Mouse (Mus musculus) cerebral cortex, adult 2 months (tissue): Measurements from ENCODE around the gene Elf1.

ENCODE experiments used
- WGBS: fragments of 180-500 bp; shearing (Covaris S2); methylation state at CpG from one replicate; pipeline ENCODE4 v1.1.7; 2018; 5-methylcytosine and 5-hydroxymethylcytosine counted together

The Elf1 gene

DNA sequence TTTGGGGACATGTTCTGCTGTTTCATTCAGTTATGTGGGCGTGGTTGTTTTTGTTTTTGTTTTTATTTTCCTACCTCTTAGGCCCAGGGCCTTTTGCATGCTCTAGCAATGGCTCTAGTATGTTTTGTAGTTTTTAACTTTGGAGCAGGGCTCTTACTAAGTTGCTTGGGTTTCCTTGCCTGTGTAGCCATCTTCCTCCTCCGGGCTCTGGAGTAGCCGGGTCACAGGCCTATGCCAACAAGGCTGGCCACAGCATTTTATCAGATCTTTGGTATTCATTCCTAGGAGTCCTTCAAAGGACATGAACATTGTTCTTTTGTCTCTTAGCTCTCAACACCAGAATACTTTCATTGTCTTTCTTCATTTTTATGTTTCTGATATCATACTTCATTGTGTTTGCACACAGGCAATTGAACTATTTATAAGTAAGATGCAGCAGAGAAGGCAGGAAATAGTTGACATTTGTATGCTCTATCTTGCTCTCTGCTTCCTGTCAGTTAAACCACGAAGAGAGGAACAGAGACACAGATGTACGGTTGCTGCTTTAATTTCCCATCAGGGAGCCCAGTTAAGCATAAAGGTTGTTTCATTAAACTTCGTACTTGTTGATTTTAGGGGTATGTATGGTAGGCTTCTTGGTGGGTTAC lies 40.6 kb downstream of the Elf1 start:
- 67% methylated on average over 6 of the region's 6 CpGs for WGBS

DNA sequence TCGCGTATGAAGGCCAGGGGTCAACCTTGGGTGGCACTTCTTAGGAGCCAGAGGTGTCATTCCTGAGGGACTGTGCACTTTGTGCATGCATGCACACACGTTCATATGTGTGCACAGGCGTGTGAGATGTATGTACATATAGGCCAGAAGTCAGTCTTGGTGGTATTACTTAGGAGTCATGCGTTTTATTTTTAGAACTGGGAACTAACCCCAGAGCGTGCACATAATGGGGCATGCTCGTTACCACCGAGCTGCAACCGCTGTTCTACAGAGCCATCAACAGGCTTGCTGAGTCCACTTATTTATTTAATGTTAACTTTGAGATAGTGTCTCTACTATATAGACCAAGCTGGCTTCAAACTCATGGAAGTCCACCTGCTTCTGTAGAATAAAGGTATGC lies 41.4 kb downstream of the Elf1 start:
- 88% methylated on average over 9 of the region's 9 CpGs for WGBS

DNA sequence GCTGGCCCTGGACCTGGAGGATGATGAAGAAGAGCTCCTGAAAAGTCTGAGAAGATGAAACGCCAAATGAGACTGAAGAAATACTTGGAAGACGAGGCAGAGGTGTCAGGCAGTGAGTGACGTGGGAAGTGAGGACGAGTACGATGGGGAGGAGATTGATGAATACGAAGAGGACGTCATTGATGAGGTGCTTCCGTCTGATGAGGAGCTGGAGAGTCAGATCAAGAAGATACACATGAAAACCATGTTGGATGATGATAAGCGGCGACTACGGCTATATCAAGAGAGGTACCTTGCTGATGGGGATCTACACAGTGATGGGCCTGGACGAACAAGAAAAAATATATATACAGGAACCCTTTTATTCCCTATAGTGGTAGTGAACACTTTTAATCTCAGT lies 45.1 kb downstream of the Elf1 start:
- 95% methylated on average over 12 of the region's 12 CpGs for WGBS

DNA sequence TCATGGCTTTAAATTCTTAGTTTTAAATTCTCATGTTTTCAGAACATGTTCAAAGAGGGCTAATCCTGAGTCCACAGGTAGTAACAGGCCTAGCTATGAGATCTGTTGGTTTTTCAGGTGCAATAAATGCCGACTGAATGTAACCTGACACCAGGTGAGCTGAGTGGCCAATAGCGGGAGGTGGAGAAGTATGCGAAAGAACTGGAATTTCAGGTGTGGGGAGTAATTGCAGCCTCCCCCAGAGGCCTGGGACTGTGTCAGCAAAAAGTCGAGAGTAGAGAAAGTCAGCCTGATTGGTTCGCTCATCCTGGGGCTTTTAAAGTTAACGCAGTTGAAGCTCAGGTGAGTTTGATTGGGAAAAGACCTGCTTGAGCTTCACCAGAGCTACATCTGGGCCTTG lies 46.7 kb downstream of the Elf1 start:
- WGBS: 85% methylated on average over 6 of the region's 6 CpGs

DNA sequence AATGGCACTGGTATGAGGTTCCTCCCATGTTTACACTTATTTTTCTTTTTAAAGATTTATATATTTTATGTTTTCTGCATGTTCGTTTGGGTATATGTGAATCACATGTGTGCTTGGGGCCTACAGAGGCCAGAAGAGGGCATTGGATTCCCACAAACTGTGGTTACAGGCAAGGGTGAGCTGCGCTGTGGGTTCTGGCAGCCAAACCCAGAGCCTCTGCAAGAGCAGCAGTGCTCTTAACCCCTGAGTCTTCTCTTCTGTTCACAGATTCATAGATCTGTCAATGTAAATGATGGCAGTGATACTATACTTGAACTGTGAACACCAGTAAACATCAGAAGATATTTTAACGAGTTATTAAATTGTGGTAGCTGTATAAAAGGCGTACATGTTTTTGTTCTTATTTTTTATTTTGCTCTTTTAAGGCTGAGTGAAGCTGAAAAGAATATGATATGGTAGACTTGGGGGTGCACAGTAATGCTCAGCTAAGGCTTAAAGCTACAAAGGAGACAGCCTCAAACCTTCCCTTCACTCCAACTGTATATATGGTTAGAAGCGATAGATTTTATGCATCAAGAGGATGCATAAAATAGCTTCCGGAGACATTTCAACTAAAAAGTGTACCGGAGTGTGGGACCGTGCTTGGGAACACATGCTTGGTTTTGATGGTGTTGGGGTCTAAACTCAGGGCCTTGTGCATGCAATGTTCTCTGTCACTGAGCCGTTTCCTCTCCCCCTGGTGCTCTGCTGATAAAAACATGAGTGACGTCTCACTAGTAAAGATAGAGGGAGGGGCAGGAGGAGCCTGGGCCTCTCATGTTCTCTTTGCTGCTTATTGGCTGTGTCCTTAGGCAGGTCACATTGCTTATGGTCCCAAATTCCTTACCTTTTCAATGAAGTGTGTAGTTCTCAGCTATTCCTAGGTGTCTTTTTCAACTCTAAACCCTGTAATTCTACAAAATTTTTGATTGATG lies 48.9 kb downstream of the Elf1 start:
- 86% methylated on average over 10 of the region's 10 CpGs for WGBS

DNA sequence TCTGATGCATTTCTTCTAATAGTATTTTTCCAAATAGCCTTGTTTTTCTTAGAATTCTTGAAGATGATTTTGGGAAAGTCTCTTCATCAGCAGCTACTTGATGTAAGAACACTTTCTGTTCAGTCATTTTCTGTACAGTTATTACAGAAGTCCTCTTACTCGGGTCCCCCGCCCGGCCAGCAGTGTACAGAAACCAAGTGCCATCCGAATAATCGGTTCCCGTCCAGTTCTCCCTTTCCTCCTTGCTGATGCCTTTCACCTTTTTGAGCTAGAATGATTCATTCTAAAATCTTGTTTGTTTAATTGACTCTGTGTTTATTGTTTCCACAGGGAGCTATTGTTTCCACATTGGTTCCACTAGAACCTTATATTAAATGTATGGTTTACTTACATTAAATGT lies 49.8 kb downstream of the Elf1 start:
- WGBS: 90% methylated on average over 6 of the region's 6 CpGs

DNA sequence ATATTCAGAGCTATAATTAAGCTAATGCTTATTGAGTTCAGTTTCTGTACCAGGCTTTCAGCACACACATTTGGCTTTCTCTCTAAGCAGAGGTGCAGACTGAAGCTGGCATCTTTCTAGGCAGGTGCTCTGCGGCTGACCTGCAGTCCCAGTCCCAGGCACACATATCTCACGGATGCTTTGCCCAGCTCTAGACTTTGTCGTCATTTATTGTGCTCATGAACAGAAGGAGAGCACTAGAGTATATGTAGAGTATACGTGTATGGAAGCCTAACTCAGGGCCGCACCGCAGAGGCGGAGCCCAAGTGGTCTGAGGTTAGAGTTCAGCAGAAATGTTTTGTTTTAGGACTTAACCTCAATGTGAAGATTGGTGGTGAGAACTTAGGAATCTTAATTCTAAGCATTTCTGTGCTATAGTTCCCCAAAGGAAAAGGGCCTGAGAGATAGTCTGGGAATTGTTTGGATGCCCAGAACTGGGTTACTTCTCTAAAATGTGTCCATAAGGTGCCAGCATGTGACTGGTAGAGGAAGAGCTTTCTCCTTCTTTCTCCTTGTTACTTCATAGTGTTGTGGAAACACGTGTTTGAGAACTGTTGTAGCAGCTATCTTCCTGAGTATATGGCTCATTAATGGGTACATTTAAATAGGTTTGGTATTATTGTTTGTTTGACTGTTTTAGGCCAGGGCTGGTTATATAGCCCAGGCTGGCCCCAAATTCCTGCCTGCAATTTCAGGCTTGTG lies 51.2 kb downstream of the Elf1 start:
- WGBS: 89% methylated on average over 8 of the region's 8 CpGs

DNA sequence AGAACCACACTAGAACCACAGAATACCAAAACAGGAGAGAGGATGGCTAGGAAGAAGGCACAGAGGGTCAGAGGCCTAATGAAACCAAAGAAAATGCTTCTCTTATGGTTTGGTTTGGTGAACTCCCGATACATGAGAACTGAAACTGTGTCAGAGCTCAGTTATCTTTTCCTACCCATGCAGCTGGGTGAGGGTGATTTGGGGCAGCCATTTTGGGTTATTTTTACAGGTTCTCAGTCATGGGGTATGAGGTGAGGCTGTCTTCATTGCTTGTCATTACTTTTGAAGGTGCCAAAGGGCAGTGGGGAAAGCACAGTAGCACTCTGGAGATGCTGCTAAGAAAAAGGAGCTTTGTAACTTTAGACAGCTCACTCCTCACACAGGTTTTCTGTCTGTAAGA lies 52.4 kb downstream of the Elf1 start:
- 77% methylated on average over 1 of the region's 1 CpGs for WGBS

DNA sequence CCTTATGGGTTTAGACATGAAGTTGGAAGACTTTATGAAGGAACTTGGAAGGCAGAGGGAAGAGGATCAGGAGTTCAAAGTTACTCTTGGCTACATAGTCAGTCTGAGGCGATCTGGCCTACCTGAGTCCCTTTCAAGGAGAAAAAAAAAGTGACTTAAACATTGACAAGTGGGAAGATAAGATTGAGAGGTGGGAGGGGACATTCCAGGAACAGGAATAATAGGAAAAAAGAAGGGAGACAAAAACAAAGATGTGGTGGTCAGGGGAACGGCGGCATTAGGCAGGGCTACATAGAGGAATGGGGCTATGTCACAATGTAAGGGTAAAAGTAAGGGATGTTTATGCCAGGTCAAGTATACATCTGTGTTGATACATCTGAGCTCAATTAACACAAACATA lies 53.2 kb downstream of the Elf1 start:
- 82% methylated on average over 3 of the region's 3 CpGs for WGBS

DNA sequence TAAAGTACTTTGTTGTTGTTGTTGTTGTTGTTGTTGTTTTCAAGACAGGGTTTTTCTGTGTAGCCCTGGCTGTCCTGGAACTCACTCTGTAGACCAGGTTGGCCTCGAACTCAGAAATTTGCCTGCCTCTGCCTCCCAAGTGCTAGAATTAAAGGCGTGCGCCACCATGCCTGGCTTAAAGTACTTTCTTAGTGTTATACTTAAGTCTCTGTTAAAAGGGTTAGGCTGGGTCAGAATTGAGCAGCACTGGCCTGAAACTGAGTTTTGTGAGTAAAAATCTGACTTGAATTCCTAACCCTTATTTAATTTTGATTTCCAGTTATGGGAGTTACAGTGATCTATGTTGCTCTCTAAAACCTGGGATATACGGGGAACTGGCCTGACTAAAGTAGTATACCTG lies 53.7 kb downstream of the Elf1 start:
- WGBS: 91% methylated on average over 4 of the region's 4 CpGs

DNA sequence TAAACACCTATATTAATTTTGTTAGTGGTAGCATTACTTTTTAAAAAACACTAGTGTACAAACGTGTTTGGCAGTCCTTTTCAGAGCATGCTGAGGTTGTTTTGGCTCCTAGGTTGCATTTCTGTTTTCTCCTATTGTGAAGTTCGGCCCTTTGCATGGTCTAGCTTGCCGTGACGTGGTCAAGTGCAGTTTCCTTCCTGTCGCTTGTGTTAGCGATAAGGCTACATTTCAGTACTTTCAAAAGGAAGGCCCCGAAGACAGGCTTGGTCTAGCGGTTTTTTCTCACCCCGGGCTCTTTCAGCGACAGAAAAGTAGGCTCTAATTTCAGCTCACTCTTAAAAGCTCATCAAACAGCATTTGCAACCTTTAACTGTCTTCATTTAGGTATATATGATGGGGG lies 54.3 kb downstream of the Elf1 start:
- 66% methylated on average over 10 of the region's 10 CpGs for WGBS

DNA sequence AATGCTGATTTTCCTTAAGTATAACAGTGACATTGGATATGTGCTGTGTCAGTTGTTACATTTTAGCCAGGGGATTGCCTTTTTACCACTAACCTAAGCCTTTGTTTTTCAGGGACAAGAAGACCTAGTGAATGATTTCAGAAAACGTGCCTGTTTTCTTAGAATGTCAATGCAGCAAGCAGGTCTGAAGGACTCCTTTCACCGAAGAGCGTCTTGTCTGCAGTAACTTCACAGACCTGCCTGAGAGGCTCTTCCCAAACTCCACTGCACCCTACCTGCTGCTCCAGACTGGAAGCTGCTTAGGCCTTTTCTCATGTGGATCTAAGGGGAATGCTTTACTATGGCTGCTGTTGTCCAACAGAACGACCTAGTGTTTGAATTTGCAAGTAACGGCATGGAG lies 55.0 kb downstream of the Elf1 start:
- WGBS: 78% methylated on average over 5 of the region's 5 CpGs

DNA sequence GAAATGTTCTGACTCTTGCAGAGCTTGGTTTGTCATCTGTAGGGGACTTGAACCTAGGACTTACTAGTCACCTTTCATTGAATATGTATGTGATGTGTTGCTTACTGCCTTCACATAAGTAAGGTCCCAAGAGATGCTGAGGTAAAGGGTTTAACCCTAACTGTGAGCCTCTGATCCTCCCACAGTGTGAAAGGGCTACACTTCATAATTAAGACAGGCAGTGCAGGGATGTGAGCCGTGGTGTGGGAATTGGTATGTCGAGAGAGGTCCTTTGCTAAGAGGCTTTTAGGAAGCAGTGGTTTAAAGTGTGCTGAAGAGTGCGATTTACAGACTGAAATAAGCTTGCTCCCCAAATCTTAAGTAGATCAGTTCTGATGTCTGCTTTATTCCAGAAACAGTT lies 55.8 kb downstream of the Elf1 start:
- WGBS: 81% methylated on average over 3 of the region's 3 CpGs

DNA sequence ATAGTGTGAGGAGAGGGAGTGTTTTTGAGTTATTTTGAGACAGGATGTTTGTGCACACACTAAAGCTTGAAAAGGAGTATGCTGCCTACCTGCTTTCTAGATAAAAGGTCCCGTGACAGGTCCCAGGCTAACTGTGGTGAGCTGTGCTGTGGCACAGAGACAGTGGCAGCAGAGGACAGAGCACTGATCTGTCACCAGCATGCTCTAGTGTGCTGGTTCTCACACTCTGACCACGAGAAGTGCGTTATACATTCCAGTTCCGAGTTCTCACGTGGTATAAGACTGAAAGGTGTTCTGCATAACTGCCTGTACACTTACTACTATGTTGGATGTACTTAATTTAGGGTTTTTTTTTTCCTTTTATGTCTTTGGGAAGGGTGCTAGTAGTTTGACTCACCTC lies 56.5 kb downstream of the Elf1 start:
- 87% methylated on average over 5 of the region's 5 CpGs for WGBS

DNA sequence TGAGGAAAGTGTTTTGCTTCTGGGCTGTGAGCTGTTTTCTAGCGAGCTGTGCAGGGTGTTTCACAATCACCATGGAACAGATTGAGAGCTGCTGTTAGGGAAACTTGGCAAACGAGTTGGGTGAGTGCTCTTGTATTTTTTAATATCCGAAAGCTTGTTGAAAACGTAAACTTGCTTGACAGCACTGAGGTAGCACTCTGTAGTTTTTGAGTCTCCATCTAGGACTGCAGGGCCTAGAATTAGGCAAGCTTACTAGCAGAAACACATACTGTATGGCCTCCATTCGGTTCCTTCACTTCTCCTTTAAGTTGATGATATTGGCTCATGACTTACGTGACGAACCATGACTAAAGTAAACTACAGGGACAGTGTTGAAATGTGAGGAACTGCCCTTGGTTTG lies 68.3 kb downstream of the Elf1 start:
- WGBS: 52% methylated on average over 7 of the region's 7 CpGs

DNA sequence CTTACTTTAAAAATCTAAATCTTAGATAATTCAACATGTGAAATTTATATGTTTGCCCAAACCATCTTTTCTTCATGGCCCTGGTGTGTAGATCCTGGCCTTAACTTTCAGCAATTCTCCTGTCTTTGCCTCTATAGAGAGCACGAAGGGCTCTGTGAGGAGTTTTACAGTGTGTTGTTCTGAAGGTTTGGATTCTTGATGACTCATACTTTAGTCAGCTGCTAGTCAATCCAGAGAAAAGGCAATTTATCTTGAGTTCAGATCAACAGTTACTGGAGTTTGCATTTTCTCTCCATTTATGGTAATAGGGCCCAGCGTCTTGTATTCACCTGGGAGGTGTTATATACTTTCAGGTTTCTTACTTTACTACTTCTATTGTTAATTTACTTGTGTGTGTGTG lies 70.9 kb downstream of the Elf1 start:
- WGBS: 76% methylated on average over 2 of the region's 2 CpGs

DNA sequence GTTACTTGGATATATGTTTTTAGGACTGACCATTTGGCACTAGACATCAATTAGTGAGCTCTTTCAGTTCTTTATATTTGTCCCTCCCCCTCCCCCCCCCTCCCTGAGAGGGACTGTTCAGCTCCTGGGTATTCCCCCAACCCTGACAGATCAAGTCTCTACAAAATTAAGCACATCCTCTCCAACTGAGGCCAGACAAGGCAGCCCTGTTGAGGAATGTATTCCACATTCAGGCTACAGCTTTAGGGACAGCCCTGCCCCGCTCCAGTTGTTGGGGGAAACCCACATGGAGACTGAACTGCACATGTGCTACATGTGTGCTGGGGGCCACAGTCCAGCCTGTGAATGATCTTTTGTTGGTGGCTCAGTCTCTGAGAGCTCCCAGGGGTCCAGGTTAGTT lies 71.9 kb downstream of the Elf1 start:
- WGBS: 96% methylated on average over 1 of the region's 1 CpGs

DNA sequence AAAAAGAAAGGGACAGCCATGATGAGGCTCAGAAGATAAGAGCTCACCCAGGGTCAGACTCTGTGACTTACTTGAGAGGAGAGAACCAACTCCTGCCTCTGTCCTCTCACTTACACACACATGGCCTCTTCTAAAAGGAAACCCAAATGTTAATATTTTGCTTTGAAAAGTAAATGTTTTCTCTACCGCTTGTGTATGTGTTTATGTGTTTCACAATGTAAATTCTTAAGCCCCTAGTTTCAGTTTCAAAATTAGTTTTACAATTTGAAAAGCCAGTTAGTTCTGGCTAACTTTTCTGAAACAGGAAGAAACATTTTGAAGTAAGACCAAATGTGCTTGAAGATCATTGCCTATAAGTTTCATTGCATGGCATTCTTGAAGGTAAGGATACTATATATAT lies 76.8 kb downstream of the Elf1 start:
- 78% methylated on average over 1 of the region's 1 CpGs for WGBS

DNA sequence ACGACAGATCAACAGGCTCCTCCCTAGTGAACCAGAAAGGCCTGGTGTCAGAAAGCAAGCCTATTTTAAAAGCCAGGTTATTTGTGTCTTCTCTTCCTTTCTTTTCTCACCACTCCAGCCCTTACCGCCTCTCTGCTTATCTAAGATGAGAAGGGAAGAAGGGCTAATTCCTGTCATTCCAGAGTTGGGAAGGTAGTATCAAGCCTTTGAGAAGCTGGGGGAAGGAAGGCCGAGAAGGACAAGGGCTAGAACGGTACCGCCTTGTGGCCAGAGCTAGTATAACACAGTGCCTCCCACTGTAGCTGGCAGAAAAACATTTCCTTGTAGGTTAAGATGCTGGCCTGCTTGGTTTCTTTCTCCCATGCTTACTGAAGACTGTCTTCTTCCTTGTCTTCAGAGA lies 81.8 kb downstream of the Elf1 start:
- 31% methylated on average over 5 of the region's 5 CpGs for WGBS

DNA sequence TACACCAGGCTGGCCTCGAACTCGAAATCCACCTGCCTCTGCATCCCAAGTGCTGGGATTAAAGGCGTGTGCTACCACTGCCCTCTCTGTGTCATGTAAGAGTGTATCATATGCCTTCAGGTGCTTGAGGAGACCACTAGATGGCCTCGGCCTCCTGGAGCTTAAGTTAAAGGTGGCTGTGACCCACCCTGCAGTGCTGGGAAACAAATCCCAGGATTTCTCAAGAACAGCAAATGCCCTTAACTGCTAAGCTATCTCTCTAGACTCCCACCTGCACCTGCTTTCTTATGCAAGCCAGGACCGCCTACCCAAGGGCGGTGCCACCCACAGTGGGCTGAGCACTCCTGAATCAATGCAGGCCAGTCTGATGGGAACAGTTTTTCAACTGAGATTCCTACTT lies 83.8 kb downstream of the Elf1 start:
- WGBS: 86% methylated on average over 6 of the region's 6 CpGs

DNA sequence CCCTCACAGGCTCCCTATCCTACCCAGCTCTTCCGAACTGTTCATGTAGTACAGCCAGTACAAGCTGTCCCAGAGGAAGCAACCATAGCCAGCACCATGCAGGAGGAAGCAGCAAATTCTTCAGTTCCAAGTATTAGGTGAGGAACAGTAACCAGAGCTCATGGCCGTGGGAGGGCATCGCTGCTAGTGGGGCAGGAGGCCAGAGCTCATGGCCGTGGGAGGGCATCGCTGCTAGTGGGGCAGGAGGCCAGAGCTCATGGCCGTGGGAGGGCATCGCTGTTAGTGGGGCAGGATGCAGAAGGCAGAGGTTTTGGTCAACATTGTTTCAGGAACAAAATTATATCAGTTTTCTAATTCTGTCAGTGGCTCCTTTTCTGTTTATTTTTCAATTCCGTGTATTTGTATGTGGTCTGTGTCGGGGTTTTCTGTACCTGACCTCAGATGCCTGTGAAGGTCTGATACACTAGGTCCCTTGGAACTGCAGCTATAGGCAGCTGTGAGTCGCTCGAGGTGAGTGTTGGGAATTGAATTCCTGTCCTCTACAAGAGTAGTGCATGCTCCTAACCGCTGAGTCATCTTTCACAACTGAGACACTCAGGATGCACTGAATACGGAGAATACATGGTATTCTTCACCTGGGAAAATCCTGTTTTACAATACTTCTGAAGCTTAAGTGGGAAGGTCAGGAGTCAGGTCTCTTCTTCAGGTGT lies 92.6 kb downstream of the Elf1 start:
- 91% methylated on average over 13 of the region's 13 CpGs for WGBS

DNA sequence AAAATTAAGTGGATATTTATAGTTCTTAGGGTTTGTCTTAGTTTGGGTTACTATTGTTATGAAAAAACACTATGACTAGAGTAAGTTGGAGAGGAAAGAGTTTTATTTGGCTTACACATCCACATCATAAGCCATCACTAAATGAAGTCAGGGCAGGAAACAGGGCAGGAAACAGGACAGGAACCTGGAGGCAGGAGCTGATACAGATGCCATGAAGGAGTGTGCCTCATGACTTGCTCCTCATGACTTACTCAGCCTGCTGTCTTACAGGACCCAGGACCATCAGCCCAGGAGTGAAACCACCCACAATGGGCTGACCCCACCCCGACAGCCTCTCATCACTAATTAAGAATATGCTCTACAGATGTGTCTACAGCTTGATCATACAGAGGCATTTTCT lies 93.4 kb downstream of the Elf1 start:
- 100% methylated on average over 1 of the region's 1 CpGs for WGBS
